Mouse (Mus musculus) CH12.LX (cell line): Measurements from ENCODE around the gene Rabgap1. TPM values are rescaled to one million over a fixed set of nuclear protein-coding genes. Genes with fewer than 3 reads are reported as not detected.

Experiments used
- DNase-seq: peaks from one replicate; pipeline ENCODE4 v3.0.0-alpha.2; 2013; ENCODE audit errors: extremely low read depth
- H3K27ac ChIP-seq: 2 replicates; pipeline ENCODE4 v1.5.1; 2012; ENCODE audit warnings: low read depth, mild to moderate bottlenecking, control low read depth, moderate library complexity; ENCODE audit not compliant: insufficient read depth
- H3K27me3 ChIP-seq: replicated peaks from 2 replicates; pipeline ENCODE3; 2012; ENCODE audit warnings: inconsistent platforms
- H3K36me3 ChIP-seq, 2 experiments: replicated peaks in 1 of 2; 2 replicates each; pipeline versions ENCODE3 to v1.6.1; 2012; ENCODE audit warnings: inconsistent platforms in 1 of 2, low read length in 1 of 2, mild to moderate bottlenecking in 1 of 2, mixed read lengths in 1 of 2, moderate library complexity in 1 of 2; ENCODE audit not compliant: control insufficient read depth in 1 of 2, insufficient read depth in 1 of 2
- H3K4me1 ChIP-seq, 2 experiments: 2 replicates each; pipeline ENCODE4 v1.6.1; 2012; ENCODE audit warnings: inconsistent platforms in 1 of 2, moderate library complexity in 1 of 2; ENCODE audit not compliant: insufficient read depth in 2 of 2, control insufficient read depth in 1 of 2
- H3K4me2 ChIP-seq: 2 replicates; pipeline ENCODE4 v1.6.1; 2012; ENCODE audit warnings: low read depth, mild to moderate bottlenecking, control low read depth; ENCODE audit not compliant: poor library complexity, insufficient read depth, severe bottlenecking
- H3K4me3 ChIP-seq, 3 experiments: fragments of 150-350 bp in 1 of 3; sonication (generic) in 1 of 3; replicated peaks in 1 of 3; 2 replicates each; pipeline versions ENCODE3 to v1.5.1; 2011 to 2012; ENCODE audit warnings: low read depth in 2 of 3, low read length in 2 of 3, mild to moderate bottlenecking in 2 of 3, moderate library complexity in 2 of 3, control low read depth in 1 of 3, improper control_type of control experiment in 1 of 3, inconsistent platforms in 1 of 3, mixed read lengths in 1 of 3; ENCODE audit not compliant: poor library complexity in 1 of 3
- H3K79me2 ChIP-seq: replicated peaks from 2 replicates; pipeline ENCODE4 v1.6.1; 2012; ENCODE audit warnings: mild to moderate bottlenecking, moderate library complexity; ENCODE audit not compliant: control insufficient read depth, poor library complexity, insufficient read depth, severe bottlenecking; ENCODE audit errors: extremely low read depth
- H3K9ac ChIP-seq: 2 replicates; pipeline ENCODE4 v1.6.1; 2012; ENCODE audit warnings: low read depth, mild to moderate bottlenecking, control low read depth, moderate library complexity; ENCODE audit not compliant: insufficient read depth
- H3K9me3 ChIP-seq: replicated peaks from 2 replicates; pipeline ENCODE3; 2012; ENCODE audit warnings: low read length, inconsistent platforms, mixed read lengths
- BHLHE40 ChIP-seq: IDR thresholded peaks from 2 replicates; pipeline ENCODE4 v1.6.1; 2011; ENCODE audit warnings: mild to moderate bottlenecking, low read depth, low read length, improper control_type of control experiment
- CHD1 ChIP-seq: IDR thresholded peaks from 2 replicates; pipeline ENCODE4 v1.6.1; 2012; ENCODE audit warnings: low read depth, low read length, improper control_type of control experiment, inconsistent platforms
- CHD2 ChIP-seq: IDR thresholded peaks from 2 replicates; pipeline ENCODE4 v1.6.1; 2011; ENCODE audit warnings: low read length, improper control_type of control experiment
- CTCF ChIP-seq, 2 experiments: IDR thresholded peaks in 1 of 2; conservative IDR thresholded peaks in 1 of 2; 2 replicates each; pipeline ENCODE4 v1.5.1; 2011 to 2012; ENCODE audit warnings: low read depth in 2 of 2, low read length in 2 of 2, improper control_type of control experiment in 1 of 2, inconsistent platforms in 1 of 2, mild to moderate bottlenecking in 1 of 2, moderate library complexity in 1 of 2
- E2F4 ChIP-seq: IDR thresholded peaks from 2 replicates; pipeline ENCODE4 v1.6.1; 2011; ENCODE audit warnings: low read depth, low read length, improper control_type of control experiment; ENCODE audit not compliant: insufficient replicate concordance
- ELF1 ChIP-seq: IDR thresholded peaks from 2 replicates; pipeline ENCODE4 v1.6.1; 2014; ENCODE audit warnings: low read depth, mild to moderate bottlenecking, inconsistent platforms, low read length, improper control_type of control experiment
- EP300 ChIP-seq: IDR thresholded peaks from 2 replicates; pipeline ENCODE4 v1.6.1; 2011; ENCODE audit warnings: low read length, improper control_type of control experiment
- ETS1 ChIP-seq: conservative IDR thresholded peaks from 2 replicates; pipeline ENCODE4 v1.6.1; 2012; ENCODE audit warnings: low read depth, mild to moderate bottlenecking, inconsistent platforms, low read length, improper control_type of control experiment, moderate library complexity
- GABPA ChIP-seq: IDR thresholded peaks from 2 replicates; pipeline ENCODE4 v1.6.1; 2012; ENCODE audit warnings: low read depth, low read length, improper control_type of control experiment, inconsistent platforms; ENCODE audit not compliant: insufficient replicate concordance
- HCFC1 ChIP-seq: IDR thresholded peaks from 2 replicates; pipeline ENCODE4 v1.6.1; 2012; ENCODE audit warnings: low read depth, mild to moderate bottlenecking, inconsistent platforms, low read length, improper control_type of control experiment
- JUN ChIP-seq: IDR thresholded peaks from 2 replicates; pipeline ENCODE4 v1.6.1; 2011; ENCODE audit warnings: low read depth, mild to moderate bottlenecking, low read length, improper control_type of control experiment, moderate library complexity; ENCODE audit not compliant: insufficient read depth
- JUND ChIP-seq: conservative IDR thresholded peaks from 2 replicates; pipeline ENCODE4 v1.6.1; 2011; ENCODE audit warnings: low read depth, low read length, improper control_type of control experiment
- KAT2A ChIP-seq: IDR thresholded peaks from 2 replicates; pipeline ENCODE4 v1.6.1; 2012; ENCODE audit warnings: low read length, improper control_type of control experiment, inconsistent platforms; ENCODE audit not compliant: insufficient replicate concordance
- MAFK ChIP-seq: IDR thresholded peaks from 2 replicates; pipeline ENCODE4 v1.6.1; 2011; ENCODE audit warnings: low read length, improper control_type of control experiment; ENCODE audit not compliant: insufficient replicate concordance
- MAX ChIP-seq: IDR thresholded peaks from 2 replicates; pipeline ENCODE4 v1.6.1; 2011; ENCODE audit warnings: low read length, improper control_type of control experiment
- MAZ ChIP-seq: IDR thresholded peaks from 2 replicates; pipeline ENCODE4 v1.6.1; 2012; ENCODE audit warnings: low read depth, mild to moderate bottlenecking, inconsistent platforms, low read length, improper control_type of control experiment, moderate library complexity
- MEF2A ChIP-seq: IDR thresholded peaks from 2 replicates; pipeline ENCODE4 v1.6.1; 2014; ENCODE audit warnings: low read depth, mild to moderate bottlenecking, inconsistent platforms, low read length, improper control_type of control experiment, borderline replicate concordance
- MXI1 ChIP-seq: IDR thresholded peaks from 2 replicates; pipeline ENCODE4 v1.6.1; 2011; ENCODE audit warnings: mild to moderate bottlenecking, low read depth, low read length, improper control_type of control experiment
- MYC ChIP-seq: IDR thresholded peaks from 2 replicates; pipeline ENCODE4 v1.6.1; 2011; ENCODE audit warnings: low read depth, mild to moderate bottlenecking, improper control_type of control experiment, low read length
- NELFE ChIP-seq: IDR thresholded peaks from 2 replicates; pipeline ENCODE4 v1.6.1; 2011; ENCODE audit warnings: low read depth, low read length, improper control_type of control experiment
- NRF1 ChIP-seq: IDR thresholded peaks from 2 replicates; pipeline ENCODE4 v1.6.1; 2014; ENCODE audit warnings: low read depth, mild to moderate bottlenecking, inconsistent platforms, low read length, improper control_type of control experiment, moderate library complexity
- PAX5 ChIP-seq: IDR thresholded peaks from 2 replicates; pipeline ENCODE4 v1.6.1; 2012; ENCODE audit warnings: low read length, inconsistent platforms, mixed read lengths
- POLR2A ChIP-seq: IDR thresholded peaks from 2 replicates; pipeline ENCODE4 v1.6.1; 2011; ENCODE audit warnings: low read depth, mild to moderate bottlenecking, improper control_type of control experiment, low read length
- POLR2AphosphoS2 ChIP-seq: IDR thresholded peaks from 2 replicates; pipeline ENCODE4 v1.6.1; 2011; ENCODE audit warnings: low read depth, low read length, improper control_type of control experiment
- RAD21 ChIP-seq: IDR thresholded peaks from 2 replicates; pipeline ENCODE4 v1.6.1; 2011; ENCODE audit warnings: low read depth, mild to moderate bottlenecking, low read length, improper control_type of control experiment, moderate library complexity
- RCOR1 ChIP-seq: conservative IDR thresholded peaks from 2 replicates; pipeline ENCODE4 v1.6.1; 2012; ENCODE audit warnings: low read depth, mild to moderate bottlenecking, inconsistent platforms, low read length, improper control_type of control experiment
- SIN3A ChIP-seq: IDR thresholded peaks from 2 replicates; pipeline ENCODE4 v1.6.1; 2012; ENCODE audit warnings: low read length, improper control_type of control experiment, inconsistent platforms
- SMC3 ChIP-seq: IDR thresholded peaks from 2 replicates; pipeline ENCODE4 v1.6.1; 2011; ENCODE audit warnings: low read depth, low read length, improper control_type of control experiment
- TBP ChIP-seq: conservative IDR thresholded peaks from 2 replicates; pipeline ENCODE4 v1.6.1; 2011; ENCODE audit warnings: low read depth, low read length, improper control_type of control experiment
- TCF12 ChIP-seq: IDR thresholded peaks from 2 replicates; pipeline ENCODE4 v1.6.1; 2014; ENCODE audit warnings: low read depth, mild to moderate bottlenecking, inconsistent platforms, low read length, improper control_type of control experiment
- UBTF ChIP-seq: IDR thresholded peaks from 2 replicates; pipeline ENCODE4 v1.6.1; 2012; ENCODE audit warnings: low read depth, mild to moderate bottlenecking, inconsistent platforms, low read length, improper control_type of control experiment, moderate library complexity
- USF1 ChIP-seq: IDR thresholded peaks from 2 replicates; pipeline ENCODE4 v1.6.1; 2014; ENCODE audit warnings: low read depth, mild to moderate bottlenecking, inconsistent platforms, low read length, improper control_type of control experiment
- USF2 ChIP-seq: conservative IDR thresholded peaks from 2 replicates; pipeline ENCODE4 v1.6.1; 2011; ENCODE audit warnings: low read depth, low read length, improper control_type of control experiment
- ZC3H11A ChIP-seq: IDR thresholded peaks from 2 replicates; pipeline ENCODE4 v1.6.1; 2012; ENCODE audit warnings: low read depth, mild to moderate bottlenecking, inconsistent platforms, low read length, improper control_type of control experiment
- ZKSCAN1 ChIP-seq: IDR thresholded peaks from 2 replicates; pipeline ENCODE4 v1.6.1; 2012; ENCODE audit warnings: low read depth, inconsistent platforms, low read length, improper control_type of control experiment, borderline replicate concordance
- ZMIZ1 ChIP-seq: IDR thresholded peaks from 2 replicates; pipeline ENCODE4 v1.6.1; 2012; ENCODE audit warnings: low read depth, mild to moderate bottlenecking, inconsistent platforms, low read length, improper control_type of control experiment
- ZNF384 ChIP-seq: IDR thresholded peaks from 2 replicates; pipeline ENCODE4 v1.6.1; 2012; ENCODE audit warnings: low read depth, low read length, improper control_type of control experiment, inconsistent platforms
- dilution Hi-C: fragments of 300-500 bp; cut with MboI; formaldehyde crosslinking; loops from 2 replicates; pipeline ENCODE4 v1.14.3; 2020; ENCODE audit warnings: low sequenced_read_pairs; ENCODE audit not compliant: extremely low pct_unique_long_range_greater_than_20kb, extremely low pct_ligation_motif_present
- in situ Hi-C: fragments of 300-500 bp; cut with MboI; formaldehyde crosslinking; loops from 3 replicates; pipeline ENCODE4 v1.14.3; 2019; ENCODE audit warnings: low sequenced_read_pairs, low pct_ligation_motif_present, low pct_unique_long_range_greater_than_20kb, mixed read lengths
- polyA plus RNA-seq: library from polyadenylated mRNA; unstranded; fragments of >175 nt; gene quantifications from 2 replicates; pipeline ENCODE4 v1.2.1, GENCODE M21; 2012; ENCODE audit warnings: low read depth; ENCODE audit not compliant: insufficient read length
- total RNA-seq, 2 experiments: library from RNA; depleted of rRNA; stranded (reverse); fragments of 300-350 nt in 1 of 2; fragments of >200 nt in 1 of 2; gene quantifications; 2 replicates each; pipeline ENCODE4 v1.2.3; 2012 to 2014

The Rabgap1 gene
- total and polyA plus RNA-seq, 3 experiments = 16.6 to 21.9 (median 19.4) TPM

DNA sequence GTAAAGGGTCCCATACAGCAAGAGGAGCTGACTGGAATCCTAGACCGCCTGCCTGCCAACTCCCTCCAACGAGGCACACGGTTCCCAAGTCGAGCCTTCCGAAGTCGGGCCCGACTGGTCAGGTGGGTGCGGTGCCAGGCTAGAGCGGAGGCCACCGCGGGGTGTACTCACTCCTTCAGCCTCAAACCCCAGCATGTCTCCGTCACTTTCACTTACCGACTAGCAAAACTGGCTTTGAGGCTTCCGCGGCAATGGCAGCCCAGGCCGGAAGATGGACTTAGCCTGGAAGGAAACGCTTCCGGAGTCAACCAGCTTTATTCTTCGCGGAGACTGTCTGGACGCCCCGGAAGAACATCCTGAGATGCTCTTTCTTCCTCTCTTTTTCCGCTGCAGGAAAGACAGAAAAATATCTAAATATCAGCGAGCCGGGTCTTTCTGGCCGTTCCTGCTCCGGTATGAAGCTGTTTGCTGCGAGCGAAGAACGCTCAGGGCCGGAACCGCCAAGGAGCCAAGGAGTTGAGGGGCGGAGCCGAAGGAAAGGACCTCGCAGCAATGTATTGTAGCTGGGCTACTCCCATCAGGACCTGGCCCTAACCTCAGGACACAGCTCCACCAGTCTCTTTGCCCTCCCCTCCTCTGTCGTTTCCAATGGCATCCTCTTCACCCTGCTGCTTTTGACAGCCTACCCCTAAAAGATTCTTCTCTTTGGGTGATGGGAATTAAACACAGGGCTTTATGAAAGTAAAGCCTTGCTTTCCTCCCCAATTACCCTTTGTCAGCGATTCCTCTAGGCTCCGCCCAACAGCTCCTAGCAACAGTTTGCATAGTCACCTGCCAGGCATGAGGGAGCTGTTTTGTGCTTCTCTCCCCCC is 12.2 kb upstream of the Rabgap1 start:
- Histone ChIP-seq H3K9ac (peak overlapping the region; percentile 100), H3K36me3 (peaks cover 21 to 31% of the 10 kb centered on the region in 2 experiments), H3K79me2 (peaks cover 45% of the 10 kb centered on the region), H3K4me1 (peaks cover 4 to 40% of the 10 kb centered on the region in 2 experiments), H3K27me3 (no peaks in the 10 kb centered on the region), H3K4me2 (peak overlapping the region; percentile 88; the same call in 1 of the 2 replicates), H3K4me3 (peak overlapping the region; percentile 67 to 95 (median 85)), H3K27ac (peak overlapping the region; percentile 86), H3K9me3 (no peaks in the 10 kb centered on the region)
- peak; percentile 86 for DNase-seq
- in situ Hi-C loops = no loop called here
- dilution Hi-C loops = no loop called here
- TF ChIP-seq SIN3A = peak; percentile 95
- TF ChIP-seq GABPA = peak; percentile 12; the same call in 1 of the 2 replicates
- no peak for TF ChIP-seq MAZ
- peak; percentile 52; the same call in 1 of the 2 replicates for TF ChIP-seq TBP
- peak; percentile 60; the same call in 1 of the 2 replicates for TF ChIP-seq CHD1
- no peak for TF ChIP-seq ZC3H11A
- peak; percentile 95; the same call in 1 of the 2 replicates for TF ChIP-seq KAT2A
- peak; percentile 52; the same call in 1 of the 2 replicates for TF ChIP-seq POLR2AphosphoS2
- peak; percentile 93 for TF ChIP-seq ELF1
- TF ChIP-seq JUND = no peak
- TF ChIP-seq RCOR1 = peak; percentile 79; the same call in 1 of the 2 replicates
- peak; percentile 43; the same call in 1 of the 2 replicates for TF ChIP-seq MEF2A
- no peak for TF ChIP-seq JUN
- no peak for TF ChIP-seq ZKSCAN1
- TF ChIP-seq EP300 = no peak
- 0 out of 2 replicates have a peak, but pooled peaks have one; percentile 54 for TF ChIP-seq TCF12
- no peak for TF ChIP-seq USF2
- peak; percentile 88 for TF ChIP-seq MXI1
- peak; percentile 73 for TF ChIP-seq POLR2A
- peak; percentile 50 for TF ChIP-seq NRF1
- TF ChIP-seq ZMIZ1 = peak; percentile 45; the same call in 1 of the 2 replicates
- TF ChIP-seq SMC3 = no peak
- TF ChIP-seq ETS1 = no peak
- TF ChIP-seq BHLHE40 = peak; percentile 94
- TF ChIP-seq NELFE = peak; percentile 83
- TF ChIP-seq PAX5 = no peak
- no peak; the same call in 1 of the 2 replicates for TF ChIP-seq MYC
- TF ChIP-seq USF1 = no peak
- TF ChIP-seq HCFC1 = peak; percentile 95
- peak; percentile 85 for TF ChIP-seq MAFK
- peak; percentile 96 for TF ChIP-seq CHD2
- no peak for TF ChIP-seq CTCF (conservative IDR thresholded peaks at IDR 0.05 in 1 of 2, IDR thresholded peaks at IDR 0.05 in 1 of 2; ENCODE audit: low read depth in 2 of 2, low read length in 2 of 2)
- TF ChIP-seq ZNF384 = no peak
- TF ChIP-seq MAX = peak; percentile 59; the same call in 1 of the 2 replicates
- TF ChIP-seq UBTF = no peak
- TF ChIP-seq RAD21 = no peak
- 0 out of 2 replicates have a peak, but pooled peaks have one; percentile 61 for TF ChIP-seq E2F4
